Mouse (Mus musculus) stomach, postnatal 0 days (tissue): ENCODE results near the gene Pet100.

Source experiments
- CTCF ChIP-seq: IDR thresholded peaks from 2 replicates; pipeline ENCODE4 v1.5.1; 2016; ENCODE audit warnings: antibody characterized with exemption, low read depth, mild to moderate bottlenecking, moderate library complexity
- EP300 ChIP-seq: optimal IDR thresholded peaks from 2 replicates; pipeline ENCODE3; 2016; ENCODE audit warnings: antibody characterized with exemption

DNA sequence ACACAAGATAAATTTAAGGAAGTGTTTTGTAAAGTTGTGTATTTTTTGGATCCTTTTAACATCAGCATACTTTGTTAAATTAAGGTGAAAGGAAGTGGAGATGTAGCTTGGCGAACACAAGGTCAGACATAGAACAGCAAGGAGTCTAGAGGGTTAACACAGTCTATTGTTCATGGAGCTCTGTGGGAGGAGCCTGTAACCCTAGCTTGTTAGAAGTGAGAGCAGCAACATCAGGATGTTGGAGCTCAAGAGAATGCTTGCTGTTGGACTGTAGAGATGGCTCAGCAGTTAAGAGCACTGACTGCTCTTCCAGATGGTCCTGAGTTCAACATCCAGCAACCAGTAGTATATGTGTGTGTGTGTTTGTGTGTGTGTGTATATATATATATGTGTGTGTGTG lies 27.6 kb downstream of the Pet100 start:
- TF ChIP-seq CTCF (no peak), EP300 (no peak)
